Mouse (Mus musculus) kidney, adult 18-20 months (tissue): ENCODE measurements around the gene Nell1.
"Not testable (repeated sequence)": the region's sequence is repeated elsewhere in the genome, so short reads cannot be mapped to it uniquely, and the experiment has no call there.

Source experiments
- DNase-seq: peaks from one replicate; pipeline ENCODE4 v3.0.0; 2021

Nell1 gene

GRCm38 (mm10) chr7:49974841-49975440, at the start of gene Nell1:
Gene Nell1, plus strand, starts transcription at chr7:49974864.
- DNase-seq, result no peak

- no peak for DNase-seq
These were observed 46.1 kb upstream of the Nell1 start for GRCm38 (mm10) chr7:49928571-49928970.

- no peak for DNase-seq
These were observed 44.7 kb upstream of the Nell1 start for GRCm38 (mm10) chr7:49929999-49930398.

GRCm38 (mm10) chr7:49933386-49934115, 41.1 kb upstream of the Nell1 start:
- not testable (repeated sequence) for DNase-seq

- DNase-seq, result no peak
These were observed 37.8 kb upstream of the Nell1 start for GRCm38 (mm10) chr7:49936821-49937220.

- no peak for DNase-seq
These were observed 32.6 kb upstream of the Nell1 start for GRCm38 (mm10) chr7:49942023-49942422.

GRCm38 (mm10) chr7:49942490-49942889, 32.2 kb upstream of the Nell1 start:
- no peak for DNase-seq

- no peak for DNase-seq
These were observed 28.0 kb upstream of the Nell1 start for GRCm38 (mm10) chr7:49946691-49947090.

- DNase-seq, result no peak
These were observed 21.0 kb upstream of the Nell1 start for GRCm38 (mm10) chr7:49953546-49954181.

- DNase-seq, result no peak
These were observed 19.8 kb upstream of the Nell1 start for GRCm38 (mm10) chr7:49954834-49955233.

- DNase-seq, result peak; percentile 9
These were observed 17.5 kb upstream of the Nell1 start for GRCm38 (mm10) chr7:49957142-49957541.

GRCm38 (mm10) chr7:49963764-49964163, 10.9 kb upstream of the Nell1 start:
- no peak for DNase-seq

- DNase-seq, result no peak
These were observed 5.1 kb upstream of the Nell1 start for GRCm38 (mm10) chr7:49969516-49969915.

- DNase-seq, result no peak
These were observed 917 bp downstream of the Nell1 start for GRCm38 (mm10) chr7:49975441-49976121.

- no peak for DNase-seq
These were observed 7.0 kb downstream of the Nell1 start for GRCm38 (mm10) chr7:49981511-49982227.

GRCm38 (mm10) chr7:49984698-49985097, 10.0 kb downstream of the Nell1 start:
- DNase-seq, result no peak

- DNase-seq, result no peak
These were observed 11.3 kb downstream of the Nell1 start for GRCm38 (mm10) chr7:49985947-49986346.

GRCm38 (mm10) chr7:49999321-49999720, 24.7 kb downstream of the Nell1 start:
- DNase-seq, result no peak

- no peak for DNase-seq
These were observed 30.6 kb downstream of the Nell1 start for GRCm38 (mm10) chr7:50005268-50005667.

- no peak for DNase-seq
These were observed 60.8 kb downstream of the Nell1 start for GRCm38 (mm10) chr7:50035187-50036153.

- DNase-seq, result no peak
These were observed 66.4 kb downstream of the Nell1 start for GRCm38 (mm10) chr7:50041112-50041511.

GRCm38 (mm10) chr7:50050144-50050543, 75.5 kb downstream of the Nell1 start:
- DNase-seq, result no peak
